Mouse (Mus musculus): Measurements from ENCODE around the gene Gbp9. TPM values are rescaled to one million over a fixed set of nuclear protein-coding genes. Genes with fewer than 3 reads are reported as not detected.
"Not testable (repeated sequence)": the region's sequence is repeated elsewhere in the genome, so short reads cannot be mapped to it uniquely, and the experiment has no call there.

Gbp9 gene
- polyA plus RNA-seq, 1 experiment from 2014 or later: 2.1 TPM

DNA sequence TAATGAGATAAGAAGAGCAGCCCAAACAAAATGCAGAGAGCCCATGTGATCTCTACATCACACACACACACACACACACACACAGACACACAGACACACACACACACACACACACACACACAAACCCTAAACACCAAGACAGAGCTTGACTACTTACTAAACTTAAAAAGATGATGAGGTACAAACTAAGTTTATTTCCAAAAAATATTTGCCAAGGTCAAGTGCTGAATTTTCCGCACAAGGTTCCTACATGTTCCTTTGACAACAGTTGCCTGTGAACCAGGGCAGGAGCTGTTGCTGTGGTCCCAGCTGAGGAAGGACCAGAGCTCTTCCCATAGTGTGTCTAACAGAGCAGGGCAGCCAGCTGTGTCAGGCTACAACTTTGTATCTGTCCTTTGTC lies 433 bp downstream of the Gbp9 start:
- Histone ChIP-seq H3K27me3 (ENCODE audit: control insufficient read depth, insufficient read depth, low read length) (no peaks in the 10 kb centered on the region), H3K4me3 (ENCODE audit: low read depth, low read length) (no peak overlapping the region), H3K36me3 (ENCODE audit: control insufficient read depth, insufficient read depth, low read length) (no peaks in the 10 kb centered on the region), H3K27ac (replicated peaks) (no peak overlapping the region), H3K4me1 (replicated peaks; ENCODE audit: control insufficient read depth, insufficient read depth) (no peaks in the 10 kb centered on the region), H3K4me2 (replicated peaks; ENCODE audit: low read depth) (no peak overlapping the region), H3K9me3 (ENCODE audit: control insufficient read depth, low read length) (no peaks in the 10 kb centered on the region), H3K9ac (ENCODE audit: low read length) (no peak overlapping the region)
- DNase-seq (ENCODE audit: low spot score) (no peak), ATAC-seq (ENCODE audit: low FRiP score, low TSS enrichment) (no peak)
- WGBS: 65% methylated on average over 1 of the region's 1 CpGs
- no peak for TF ChIP-seq EP300 (optimal IDR thresholded peaks at IDR 0.05)
- no peak for TF ChIP-seq CTCF (IDR thresholded peaks at IDR 0.05; ENCODE audit: low read depth)

DNA sequence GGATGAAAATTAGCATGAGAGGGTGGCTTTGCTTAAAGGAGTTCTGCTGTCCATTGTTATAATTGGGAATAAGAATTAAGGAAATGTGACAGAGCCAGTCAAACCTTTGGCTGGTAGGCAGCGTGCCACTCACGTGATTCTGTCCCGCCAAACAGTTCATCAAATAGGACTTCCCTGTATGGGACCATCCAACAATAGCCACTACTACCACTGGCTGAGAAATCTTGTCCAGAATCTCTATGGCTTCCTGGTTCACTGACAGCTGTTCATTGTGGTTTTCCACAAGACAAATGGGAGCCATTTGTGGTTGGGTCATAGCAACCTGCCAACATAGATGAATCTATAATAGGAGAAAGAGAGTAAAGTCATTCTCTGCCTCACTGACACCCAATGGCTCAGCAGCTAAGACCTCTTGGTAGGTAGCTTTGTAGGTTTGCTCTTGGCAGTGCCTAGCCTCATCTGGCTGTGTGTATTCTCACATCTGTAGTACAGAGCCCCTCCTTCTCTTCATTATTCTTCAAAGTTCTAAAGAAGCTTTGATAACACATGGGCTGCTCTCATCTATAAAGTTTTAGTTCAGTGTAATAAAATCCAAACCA lies 2.5 kb downstream of the Gbp9 start:
- not testable (repeated sequence) for H3K36me3 ChIP-seq (ENCODE audit: control insufficient read depth, insufficient read depth, low read length); H3K27me3 ChIP-seq (ENCODE audit: control insufficient read depth, insufficient read depth, low read length); H3K4me1 ChIP-seq (replicated peaks; ENCODE audit: control insufficient read depth, insufficient read depth); H3K27ac ChIP-seq (replicated peaks); DNase-seq (ENCODE audit: low spot score); H3K9me3 ChIP-seq (ENCODE audit: control insufficient read depth, low read length); ATAC-seq (ENCODE audit: low FRiP score, low TSS enrichment); H3K9ac ChIP-seq (ENCODE audit: low read length); H3K4me2 ChIP-seq (replicated peaks; ENCODE audit: low read depth); H3K4me3 ChIP-seq (ENCODE audit: low read depth, low read length)
- WGBS: 89% methylated on average over 3 of the region's 3 CpGs

GRCm38 (mm10) chr5:105121731-105122130 lies 17.6 kb downstream of the Gbp9 start:
- WGBS: 76% methylated on average over 6 of the region's 6 CpGs
- H3K27me3 ChIP-seq (ENCODE audit: control insufficient read depth, insufficient read depth, low read length); H3K9me3 ChIP-seq (ENCODE audit: control insufficient read depth, low read length); H3K4me1 ChIP-seq (replicated peaks; ENCODE audit: control insufficient read depth, insufficient read depth); H3K4me2 ChIP-seq (replicated peaks; ENCODE audit: low read depth); ATAC-seq (ENCODE audit: low FRiP score, low TSS enrichment); H3K9ac ChIP-seq (ENCODE audit: low read length); DNase-seq (ENCODE audit: low spot score); H3K4me3 ChIP-seq (ENCODE audit: low read depth, low read length); H3K27ac ChIP-seq (replicated peaks); H3K36me3 ChIP-seq (ENCODE audit: control insufficient read depth, insufficient read depth, low read length): not testable (repeated sequence)

GRCm38 (mm10) chr5:105115740-105116139 lies 23.6 kb downstream of the Gbp9 start:
- no peaks in the 10 kb centered on the region for H3K36me3 ChIP-seq (ENCODE audit: control insufficient read depth, insufficient read depth, low read length)
- no peak for DNase-seq (ENCODE audit: low spot score)

DNA sequence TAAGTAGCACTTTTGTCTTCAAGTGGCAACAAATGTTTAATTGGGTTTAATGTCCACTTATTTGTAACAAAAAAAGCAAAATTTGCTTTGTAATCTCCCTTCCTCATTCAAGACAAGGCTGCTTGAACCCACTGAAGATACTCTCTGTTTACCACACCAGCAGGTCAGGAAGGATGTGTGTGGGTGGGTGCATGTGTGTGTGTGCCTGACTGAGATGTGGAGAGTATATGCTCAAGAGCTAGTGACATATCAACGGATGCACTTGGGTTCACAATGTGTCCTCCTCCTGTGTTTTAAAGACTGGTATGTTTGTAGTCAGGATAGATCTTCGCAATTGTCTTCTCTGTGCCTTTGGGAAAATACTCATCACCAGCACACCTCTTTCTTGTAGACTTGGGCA lies 24.6 kb downstream of the Gbp9 start:
- DNase-seq (ENCODE audit: low spot score) (no peak), ATAC-seq (ENCODE audit: low FRiP score, low TSS enrichment) (no peak)
- no peak overlapping the region for H3K9ac ChIP-seq (ENCODE audit: low read length)
- WGBS: 91% methylated on average over 2 of the region's 2 CpGs
- no peaks in the 10 kb centered on the region for H3K9me3 ChIP-seq (ENCODE audit: control insufficient read depth, low read length)
- H3K4me1 ChIP-seq (replicated peaks; ENCODE audit: control insufficient read depth, insufficient read depth): no peaks in the 10 kb centered on the region
- H3K27me3 ChIP-seq (ENCODE audit: control insufficient read depth, insufficient read depth, low read length): no peaks in the 10 kb centered on the region
- no peak overlapping the region for H3K27ac ChIP-seq (replicated peaks)
- no peak overlapping the region for H3K4me2 ChIP-seq (replicated peaks; ENCODE audit: low read depth)
- H3K36me3 ChIP-seq (ENCODE audit: control insufficient read depth, insufficient read depth, low read length): no peaks in the 10 kb centered on the region
- TF ChIP-seq CTCF (IDR thresholded peaks at IDR 0.05; ENCODE audit: low read depth): no peak
- no peak overlapping the region for H3K4me3 ChIP-seq (ENCODE audit: low read depth, low read length)

More at GRCm38 (mm10) chr5:105115740-105116139, 23.6 kb downstream of the Gbp9 start:
- Histone ChIP-seq H3K27ac (replicated peaks) (no peak overlapping the region), H3K9ac (ENCODE audit: low read length) (no peak overlapping the region), H3K4me2 (replicated peaks; ENCODE audit: low read depth) (no peak overlapping the region), H3K4me3 (ENCODE audit: low read depth, low read length) (no peak overlapping the region), H3K27me3 (ENCODE audit: control insufficient read depth, insufficient read depth, low read length) (no peaks in the 10 kb centered on the region), H3K4me1 (replicated peaks; ENCODE audit: control insufficient read depth, insufficient read depth) (no peaks in the 10 kb centered on the region), H3K9me3 (ENCODE audit: control insufficient read depth, low read length) (no peaks in the 10 kb centered on the region)
- 72% methylated on average over 2 of the region's 2 CpGs for WGBS
- TF ChIP-seq CTCF (IDR thresholded peaks at IDR 0.05; ENCODE audit: low read depth) (no peak), EP300 (optimal IDR thresholded peaks at IDR 0.05) (no peak)
- ATAC-seq (ENCODE audit: low FRiP score, low TSS enrichment): no peak

DNA sequence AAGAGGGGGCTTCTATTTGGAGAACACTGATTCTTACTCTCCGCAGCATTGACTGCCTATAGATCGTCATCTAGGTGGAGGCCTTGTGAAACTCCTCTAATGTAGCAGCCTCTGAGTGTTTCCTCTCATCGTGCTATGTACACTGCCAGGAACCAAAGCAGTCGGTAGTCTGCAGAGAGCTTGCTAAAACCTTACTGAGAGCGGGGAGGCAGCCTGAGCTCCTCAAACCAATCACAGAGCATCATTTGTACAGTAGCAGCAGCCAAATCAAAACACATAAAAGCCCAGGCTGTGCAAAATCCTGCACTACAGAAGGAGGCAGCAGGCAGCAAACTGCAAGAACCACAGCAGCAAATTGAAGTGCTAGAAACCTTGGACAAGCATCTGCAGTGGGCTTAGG lies 25.7 kb downstream of the Gbp9 start:
- WGBS: 89% methylated on average over 5 of the region's 5 CpGs
- H3K4me3 ChIP-seq (ENCODE audit: low read depth, low read length): no peak overlapping the region
- DNase-seq (ENCODE audit: low spot score) (no peak), ATAC-seq (ENCODE audit: low FRiP score, low TSS enrichment) (no peak)
- TF ChIP-seq CTCF (IDR thresholded peaks at IDR 0.05; ENCODE audit: low read depth) (no peak), EP300 (optimal IDR thresholded peaks at IDR 0.05) (no peak)
- H3K36me3 ChIP-seq (ENCODE audit: control insufficient read depth, insufficient read depth, low read length): no peaks in the 10 kb centered on the region
- H3K9ac ChIP-seq (ENCODE audit: low read length): no peak overlapping the region
- H3K9me3 ChIP-seq (ENCODE audit: control insufficient read depth, low read length): no peaks in the 10 kb centered on the region
- no peak overlapping the region for H3K4me2 ChIP-seq (replicated peaks; ENCODE audit: low read depth)
- no peaks in the 10 kb centered on the region for H3K27me3 ChIP-seq (ENCODE audit: control insufficient read depth, insufficient read depth, low read length)
- H3K27ac ChIP-seq (replicated peaks): no peak overlapping the region
- no peaks in the 10 kb centered on the region for H3K4me1 ChIP-seq (replicated peaks; ENCODE audit: control insufficient read depth, insufficient read depth)

DNA sequence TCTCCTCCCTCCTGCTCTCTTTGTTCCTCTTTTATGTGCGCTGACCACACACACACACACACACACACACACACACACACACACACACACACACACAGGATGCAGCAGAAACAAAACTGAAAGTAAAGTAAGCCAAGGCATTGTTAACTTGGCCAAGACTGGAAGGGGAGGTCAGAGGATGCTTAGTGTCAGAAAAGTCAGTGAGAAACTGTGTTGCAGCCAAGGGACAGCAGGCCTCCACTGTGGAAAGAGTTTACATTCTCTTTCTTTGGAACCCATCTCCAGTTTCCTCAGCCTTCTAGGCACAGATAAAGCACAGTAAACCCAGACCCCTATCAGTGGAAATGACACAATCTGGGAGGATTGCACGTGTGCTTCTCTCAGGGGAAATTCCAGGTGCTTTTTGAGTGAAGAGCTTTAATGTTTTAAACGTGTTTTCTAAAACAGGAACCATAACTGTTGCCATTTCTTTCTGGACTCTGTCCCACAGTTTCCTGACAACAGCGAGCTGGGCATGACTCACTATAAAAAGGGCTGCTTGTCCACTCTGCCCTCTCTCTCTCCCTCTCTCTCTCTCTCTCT lies 29.0 kb downstream of the Gbp9 start:
- not testable (repeated sequence) for H3K4me2 ChIP-seq (replicated peaks; ENCODE audit: low read depth); H3K36me3 ChIP-seq (ENCODE audit: control insufficient read depth, insufficient read depth, low read length); DNase-seq (ENCODE audit: low spot score); H3K4me3 ChIP-seq (ENCODE audit: low read depth, low read length); H3K27me3 ChIP-seq (ENCODE audit: control insufficient read depth, insufficient read depth, low read length); H3K9me3 ChIP-seq (ENCODE audit: control insufficient read depth, low read length); H3K4me1 ChIP-seq (replicated peaks; ENCODE audit: control insufficient read depth, insufficient read depth); H3K9ac ChIP-seq (ENCODE audit: low read length)
- peak; percentile 64; the same call in 1 of the 2 replicates for ATAC-seq (ENCODE audit: low FRiP score, low TSS enrichment)
- 0 out of 2 replicates have a peak overlapping the region, but pooled peaks have one; percentile 24 for H3K27ac ChIP-seq (replicated peaks)
- 11% methylated on average over 4 of the region's 4 CpGs for WGBS

DNA sequence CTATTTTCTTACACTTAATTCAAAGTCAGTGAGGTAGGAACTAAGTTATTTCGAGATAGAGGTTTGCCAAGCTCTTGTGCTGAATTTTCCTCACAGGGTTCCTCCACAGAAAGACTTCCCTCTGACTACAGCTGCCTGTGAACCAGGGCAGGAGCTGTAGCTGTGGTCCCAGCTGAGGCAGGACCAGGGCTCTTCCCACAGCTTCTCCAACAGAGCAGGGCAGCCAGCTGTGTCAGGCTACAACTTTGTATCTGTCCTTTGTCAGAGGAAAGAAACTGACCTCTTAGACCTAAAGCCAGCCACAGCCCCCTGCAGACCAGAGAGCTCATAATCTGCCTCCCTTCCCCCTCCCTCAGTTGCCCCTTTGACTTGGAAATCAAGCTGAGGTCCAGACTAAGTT lies 29.6 kb downstream of the Gbp9 start:
- peak overlapping the region; percentile 63; the same call in 1 of the 2 replicates for H3K27ac ChIP-seq (replicated peaks)
- WGBS: 29% methylated on average over 1 of the region's 1 CpGs
- H3K36me3 ChIP-seq (ENCODE audit: control insufficient read depth, insufficient read depth, low read length); H3K4me2 ChIP-seq (replicated peaks; ENCODE audit: low read depth); ATAC-seq (ENCODE audit: low FRiP score, low TSS enrichment); DNase-seq (ENCODE audit: low spot score); H3K4me1 ChIP-seq (replicated peaks; ENCODE audit: control insufficient read depth, insufficient read depth); H3K9ac ChIP-seq (ENCODE audit: low read length); H3K27me3 ChIP-seq (ENCODE audit: control insufficient read depth, insufficient read depth, low read length); H3K9me3 ChIP-seq (ENCODE audit: control insufficient read depth, low read length): not testable (repeated sequence)
- H3K4me3 ChIP-seq (ENCODE audit: low read depth, low read length): 0 out of 2 replicates have a peak overlapping the region, but pooled peaks have one; percentile 10

- not testable (repeated sequence) for ATAC-seq (ENCODE audit: low FRiP score, low TSS enrichment); H3K9me3 ChIP-seq (ENCODE audit: control insufficient read depth, low read length); H3K36me3 ChIP-seq (ENCODE audit: control insufficient read depth, insufficient read depth, low read length); H3K9ac ChIP-seq (ENCODE audit: low read length); H3K4me2 ChIP-seq (replicated peaks; ENCODE audit: low read depth); DNase-seq (ENCODE audit: low spot score); H3K4me1 ChIP-seq (replicated peaks; ENCODE audit: control insufficient read depth, insufficient read depth); H3K27me3 ChIP-seq (ENCODE audit: control insufficient read depth, insufficient read depth, low read length); H3K27ac ChIP-seq (replicated peaks); H3K4me3 ChIP-seq (ENCODE audit: low read depth, low read length)
- WGBS: 78% methylated on average over 2 of the region's 2 CpGs
These were observed 33.6 kb downstream of the Gbp9 start for GRCm38 (mm10) chr5:105105689-105106088.
